Mouse (Mus musculus) bone marrow, adult 2 months (tissue): ENCODE measurements at regions not wholly inside any gene's neighbourhood (a gene's known extent, or its start where the extent isn't known, plus 50 kb on each side); places are given as distances from the start of the nearest gene placed in this dataset.

Experiments used
- H3K27ac ChIP-seq: fragments of 200-500 bp; 2 replicates; pipeline ENCODE4 v1.5.1; 2012; ENCODE audit warnings: low read depth, mild to moderate bottlenecking, control low read depth, inconsistent platforms, low read length; ENCODE audit not compliant: control insufficient read depth, poor library complexity, insufficient read depth
- H3K4me1 ChIP-seq: fragments of 200-500 bp; 2 replicates; pipeline ENCODE4 v1.6.1; 2011; ENCODE audit warnings: low read length; ENCODE audit not compliant: control insufficient read depth, insufficient read depth
- H3K4me3 ChIP-seq: fragments of 200-500 bp; replicated peaks from 2 replicates; pipeline ENCODE3; 2011; ENCODE audit warnings: mild to moderate bottlenecking, low read depth, low read length, control low read depth; ENCODE audit not compliant: control insufficient read depth
- CTCF ChIP-seq: fragments of 200-500 bp; IDR thresholded peaks from 2 replicates; pipeline ENCODE4 v1.5.1; 2011; ENCODE audit warnings: low read length, control low read depth; ENCODE audit not compliant: control insufficient read depth, insufficient read depth
- POLR2A ChIP-seq: fragments of 200-500 bp; IDR thresholded peaks from 2 replicates; pipeline ENCODE4 v1.6.1; 2011; ENCODE audit warnings: low read depth, mild to moderate bottlenecking, control low read depth, low read length, borderline replicate concordance; ENCODE audit not compliant: control insufficient read depth
- WGBS: fragments of 180-500 bp; shearing (Covaris S2); methylation state at CpG from one replicate; pipeline ENCODE4 v1.1.7; 2018; 5-methylcytosine and 5-hydroxymethylcytosine counted together

- Histone ChIP-seq H3K4me1 (no peaks in the 10 kb centered on the region), H3K27ac (no peak overlapping the region), H3K4me3 (no peak overlapping the region)
- WGBS, result 89% methylated on average over 3 of the region's 3 CpGs
- TF ChIP-seq CTCF (no peak), POLR2A (no peak)
These were observed 85.6 kb upstream of the Nkx1-1 start for GRCm38 (mm10) chr5:33519394-33519793.

DNA sequence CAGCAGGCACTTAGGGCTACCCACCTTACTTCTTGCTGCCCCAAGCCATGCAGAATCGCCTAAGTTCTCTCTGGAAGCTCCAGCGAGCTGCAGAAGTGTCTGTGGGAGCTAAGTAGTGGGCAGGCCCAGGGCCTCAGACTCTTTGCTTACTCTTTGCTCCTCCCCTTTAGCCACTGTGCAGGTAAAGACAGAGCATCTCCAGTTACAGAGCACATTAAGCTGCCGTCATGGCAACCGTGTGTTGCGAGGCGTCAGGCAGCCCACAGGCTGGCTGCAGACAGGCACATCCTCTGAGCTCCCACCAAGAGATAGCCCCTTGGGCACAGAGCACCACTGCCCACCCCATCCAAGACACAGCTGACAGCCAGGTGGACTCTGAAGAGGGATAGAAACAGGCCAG lies 85.1 kb upstream of the Nkx1-1 start:
- TF ChIP-seq CTCF, result no peak
- no peak for TF ChIP-seq POLR2A
- no peak overlapping the region for H3K4me3 ChIP-seq
- H3K27ac ChIP-seq, result no peak overlapping the region
- no peaks in the 10 kb centered on the region for H3K4me1 ChIP-seq
- WGBS, result 87% methylated on average over 6 of the region's 6 CpGs

GRCm38 (mm10) chr5:33517625-33518024 lies 83.8 kb upstream of the Nkx1-1 start:
- 74% methylated on average over 8 of the region's 8 CpGs for WGBS
- Histone ChIP-seq H3K27ac (no peak overlapping the region), H3K4me1 (no peaks in the 10 kb centered on the region), H3K4me3 (no peak overlapping the region)
- TF ChIP-seq CTCF (no peak), POLR2A (no peak)

DNA sequence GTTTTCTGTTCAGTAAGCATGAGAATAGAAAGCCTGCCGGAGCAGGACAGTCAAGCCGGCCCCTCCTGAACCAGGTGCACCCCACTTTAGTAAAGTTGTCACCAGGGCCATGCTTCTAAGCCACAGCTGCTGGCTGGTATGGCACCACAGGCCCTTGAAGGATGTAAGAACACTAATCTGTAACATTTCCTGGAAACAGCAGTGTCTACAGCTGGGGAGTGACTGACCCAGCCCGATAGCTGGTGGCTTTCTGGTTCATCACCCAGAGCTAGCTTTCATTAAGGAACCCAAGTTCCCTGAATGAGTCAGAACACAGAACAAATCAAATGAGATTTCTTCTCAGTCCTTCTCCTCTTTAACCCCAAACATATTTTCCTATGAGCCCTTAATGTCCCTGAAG lies 82.4 kb upstream of the Nkx1-1 start:
- whole genome bisulfite sequencing, result 69% methylated on average over 3 of the region's 3 CpGs
- Histone ChIP-seq H3K4me3 (no peak overlapping the region), H3K27ac (no peak overlapping the region), H3K4me1 (no peaks in the 10 kb centered on the region)
- TF ChIP-seq POLR2A (no peak), CTCF (no peak)

GRCm38 (mm10) chr5:33512253-33512884 lies 78.6 kb upstream of the Nkx1-1 start:
- Histone ChIP-seq H3K27ac (no peak overlapping the region), H3K4me3 (no peak overlapping the region), H3K4me1 (no peaks in the 10 kb centered on the region)
- TF ChIP-seq CTCF (no peak), POLR2A (no peak)
- 82% methylated on average over 22 of the region's 22 CpGs for WGBS

DNA sequence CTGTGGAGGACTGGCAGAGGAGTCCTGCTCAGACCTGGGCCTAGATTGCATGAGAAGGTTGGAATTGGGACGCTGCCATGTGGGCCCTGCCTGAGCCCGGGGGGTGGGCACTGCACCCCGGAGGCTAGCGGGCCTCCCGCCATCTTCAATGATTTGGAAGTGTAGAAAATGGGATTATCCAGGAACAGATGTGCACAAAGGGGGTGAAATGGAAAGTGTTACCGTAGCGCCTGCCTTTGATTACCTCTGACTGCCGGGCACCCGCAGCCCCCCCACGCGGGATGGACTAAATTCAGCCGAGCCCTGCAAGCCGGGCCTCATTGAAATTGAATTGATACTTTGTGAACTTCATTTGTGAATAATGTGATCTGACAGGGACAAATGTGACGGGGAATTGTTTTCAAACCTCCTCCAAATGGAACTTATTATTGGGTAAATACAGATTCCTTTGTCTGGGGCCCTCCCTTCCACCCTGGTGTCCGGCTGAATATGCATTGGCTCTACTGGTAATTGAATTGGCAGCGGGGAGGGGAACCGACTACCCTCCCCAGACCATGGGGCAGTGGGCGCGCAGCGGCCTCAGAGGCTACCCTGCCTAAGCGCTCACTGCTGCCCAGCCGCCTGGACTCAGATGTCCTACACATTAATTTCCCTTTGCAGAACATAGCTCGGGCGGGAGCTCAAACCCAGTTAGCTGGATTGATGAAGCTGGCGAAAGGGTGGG lies 77.9 kb upstream of the Nkx1-1 start:
- no peak overlapping the region for H3K27ac ChIP-seq
- no peaks in the 10 kb centered on the region for H3K4me1 ChIP-seq
- TF ChIP-seq POLR2A (no peak), CTCF (no peak)
- no peak overlapping the region for H3K4me3 ChIP-seq
- WGBS, result 85% methylated on average over 25 of the region's 25 CpGs

DNA sequence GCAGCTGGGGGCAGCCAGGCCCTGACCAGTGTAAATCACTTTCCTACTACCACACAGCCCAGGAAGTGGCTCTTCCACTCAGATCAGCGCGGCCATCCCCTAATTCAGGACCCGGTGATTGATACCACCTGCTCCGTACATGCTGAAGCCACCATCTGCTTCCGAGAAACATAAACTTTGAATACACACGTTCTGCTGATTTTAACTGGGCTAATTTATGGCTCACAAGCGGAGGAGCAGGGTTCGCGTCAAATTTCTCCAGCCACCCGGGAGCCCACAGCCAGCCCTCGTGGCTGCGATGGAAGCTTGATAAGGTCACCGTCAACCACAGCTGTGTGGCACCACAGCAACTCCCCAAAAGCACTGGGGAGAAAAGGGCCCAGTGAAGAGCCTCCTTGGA lies 72.0 kb upstream of the Nkx1-1 start:
- no peak overlapping the region for H3K4me3 ChIP-seq
- WGBS, result 5% methylated on average over 13 of the region's 13 CpGs
- TF ChIP-seq POLR2A (no peak), CTCF (no peak)
- no peaks in the 10 kb centered on the region for H3K4me1 ChIP-seq
- no peak overlapping the region for H3K27ac ChIP-seq

DNA sequence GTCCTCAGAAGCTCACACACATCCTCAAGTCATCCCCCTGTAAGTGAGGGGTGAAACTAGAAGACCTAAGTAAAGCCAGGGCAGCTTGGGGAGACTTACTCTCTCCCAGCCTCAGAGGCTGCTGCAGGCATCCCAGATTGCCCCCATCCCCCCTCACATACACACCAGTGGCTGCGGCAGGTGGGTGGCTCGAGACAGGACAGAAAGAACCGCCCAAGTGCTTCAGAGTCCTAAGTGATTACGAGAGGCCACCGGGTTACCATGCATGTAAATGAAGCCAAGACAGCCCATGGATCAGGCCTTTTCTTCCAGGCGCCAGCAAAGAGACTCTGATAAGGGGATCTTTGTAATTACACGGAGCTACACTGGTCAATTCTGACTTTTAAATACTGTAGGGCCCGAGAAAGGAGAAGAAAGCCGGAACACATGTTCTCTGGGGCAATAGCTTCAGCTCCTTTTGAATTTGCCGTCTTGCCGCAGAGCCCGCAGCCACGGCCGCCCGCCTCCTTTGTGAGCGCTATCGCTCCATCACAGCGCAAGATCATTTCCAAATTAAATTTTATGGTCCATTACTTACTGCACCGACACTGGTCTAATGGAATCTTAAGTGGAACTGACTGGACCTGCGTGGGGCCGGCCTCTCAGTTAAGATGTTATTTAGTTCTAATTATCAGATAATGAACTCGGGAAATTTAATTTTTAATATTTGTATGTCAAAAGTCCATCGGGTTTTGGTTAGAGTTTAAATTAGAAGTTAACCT lies 68.1 kb upstream of the Nkx1-1 start:
- 81% methylated on average over 23 of the region's 23 CpGs for WGBS
- H3K27ac ChIP-seq, result no peak overlapping the region
- no peaks in the 10 kb centered on the region for H3K4me1 ChIP-seq
- no peak overlapping the region for H3K4me3 ChIP-seq
- TF ChIP-seq POLR2A (no peak), CTCF (no peak)

- no peaks in the 10 kb centered on the region for H3K4me1 ChIP-seq
- H3K4me3 ChIP-seq, result no peak overlapping the region
- no peak for TF ChIP-seq CTCF
- no peak for TF ChIP-seq POLR2A
- H3K27ac ChIP-seq, result no peak overlapping the region
- WGBS, result 62% methylated on average over 7 of the region's 7 CpGs
These were observed 67.4 kb upstream of the Nkx1-1 start for GRCm38 (mm10) chr5:33501211-33501610.
